Mouse (Mus musculus) ES-Bruce4 (cell line): ENCODE measurements around the gene AC109138.7. TPM values are rescaled to one million over a fixed set of nuclear protein-coding genes. Genes with fewer than 3 reads are reported as not detected.
A peak's percentile ranks its signal among the peaks of the same experiment; 100 is the strongest.

Source experiments
- H3K27ac ChIP-seq: 2 replicates; pipeline ENCODE4 v1.5.1; 2012; ENCODE audit warnings: low read length, inconsistent platforms; ENCODE audit not compliant: insufficient read depth
- H3K27me3 ChIP-seq: 2 replicates; pipeline ENCODE4 v1.6.1; 2012; ENCODE audit warnings: mild to moderate bottlenecking, low read length, inconsistent platforms; ENCODE audit not compliant: control insufficient read depth, poor library complexity, insufficient read depth, severe bottlenecking
- H3K36me3 ChIP-seq: 2 replicates; pipeline ENCODE4 v1.6.1; 2012; ENCODE audit warnings: inconsistent platforms, mild to moderate bottlenecking, low read length, moderate library complexity; ENCODE audit not compliant: control insufficient read depth, poor library complexity, insufficient read depth, severe bottlenecking
- H3K4me1 ChIP-seq: one replicate; pipeline ENCODE4 v1.8.1; 2011; ENCODE audit warnings: low read length; ENCODE audit not compliant: control insufficient read depth, insufficient read depth
- H3K4me3 ChIP-seq: 2 replicates; pipeline ENCODE4 v1.5.1; 2011; ENCODE audit warnings: low read depth, mild to moderate bottlenecking, low read length
- H3K9ac ChIP-seq: 2 replicates; pipeline ENCODE4 v1.6.1; 2012; ENCODE audit warnings: low read depth, mild to moderate bottlenecking, inconsistent platforms; ENCODE audit not compliant: poor library complexity, severe bottlenecking
- H3K9me3 ChIP-seq: replicated peaks from 2 replicates; pipeline ENCODE4 v1.6.1; 2012; ENCODE audit warnings: mild to moderate bottlenecking, low read length, inconsistent platforms; ENCODE audit not compliant: control insufficient read depth, poor library complexity, insufficient read depth, severe bottlenecking
- CTCF ChIP-seq: IDR thresholded peaks from one replicate; pipeline ENCODE4 v1.8.1; 2011; ENCODE audit warnings: low read depth, low read length
- EP300 ChIP-seq: IDR thresholded peaks from 2 replicates; pipeline ENCODE4 v1.6.1; 2011; ENCODE audit warnings: low read depth, low read length; ENCODE audit not compliant: insufficient read depth
- POLR2A ChIP-seq: IDR thresholded peaks from one replicate; pipeline ENCODE4 v1.8.1; 2011; ENCODE audit warnings: low read length; ENCODE audit not compliant: insufficient read depth
- polyA plus RNA-seq: library from polyadenylated mRNA; stranded (reverse); fragments of >200 nt; gene quantifications from 2 replicates; pipeline ENCODE4 v1.2.4, GENCODE M21; 2011; ENCODE audit warnings: low read depth; ENCODE audit not compliant: missing spikeins, insufficient read depth, insufficient read length

AC109138.7 gene
- polyA plus RNA-seq, 1 experiment: not detected

DNA sequence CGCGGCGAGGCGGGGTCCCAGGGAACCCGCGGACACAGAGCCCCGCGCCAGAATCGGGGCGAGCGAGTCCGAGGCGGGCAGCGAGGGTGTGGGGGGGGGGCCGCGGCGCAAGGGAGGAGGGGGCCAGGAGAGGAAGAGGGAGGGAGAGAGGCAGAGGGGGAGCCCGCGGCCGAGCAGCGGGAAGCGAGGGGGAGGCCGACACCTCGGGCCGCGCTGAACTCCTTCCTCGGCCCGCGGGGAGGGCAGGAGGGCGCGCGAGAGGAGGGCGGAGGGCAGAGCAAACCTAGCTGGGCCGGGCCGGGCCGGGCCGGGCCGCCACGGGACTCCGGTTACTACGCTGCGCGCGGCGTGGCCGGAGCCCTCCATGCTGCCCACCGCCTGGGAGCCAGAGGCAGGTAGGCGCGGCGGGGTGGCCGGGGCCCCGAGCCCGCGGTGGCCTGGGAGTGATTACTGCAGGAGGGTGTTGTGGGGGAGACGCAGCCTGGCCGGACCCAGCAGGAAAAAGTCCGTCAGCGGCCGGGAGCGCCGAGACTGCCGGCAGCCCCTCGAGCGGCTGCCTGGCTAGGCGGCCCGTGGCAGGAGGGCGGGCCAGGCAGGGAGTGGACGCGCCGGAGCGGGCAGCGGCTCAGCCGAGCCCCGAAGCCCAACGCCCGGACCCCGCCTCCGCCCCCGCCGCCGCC is 754 bp downstream of the AC109138.7 start:
- no peak for TF ChIP-seq POLR2A
- TF ChIP-seq CTCF: no peak
- TF ChIP-seq EP300: no peak
- Histone ChIP-seq H3K36me3 (no peaks in the 10 kb centered on the region), H3K9me3 (no peaks in the 10 kb centered on the region), H3K27ac (no peak overlapping the region), H3K9ac (peak overlapping the region; percentile 88), H3K4me1 (no peaks in the 10 kb centered on the region), H3K4me3 (peak overlapping the region; percentile 62), H3K27me3 (peaks cover 13% of the 10 kb centered on the region)

DNA sequence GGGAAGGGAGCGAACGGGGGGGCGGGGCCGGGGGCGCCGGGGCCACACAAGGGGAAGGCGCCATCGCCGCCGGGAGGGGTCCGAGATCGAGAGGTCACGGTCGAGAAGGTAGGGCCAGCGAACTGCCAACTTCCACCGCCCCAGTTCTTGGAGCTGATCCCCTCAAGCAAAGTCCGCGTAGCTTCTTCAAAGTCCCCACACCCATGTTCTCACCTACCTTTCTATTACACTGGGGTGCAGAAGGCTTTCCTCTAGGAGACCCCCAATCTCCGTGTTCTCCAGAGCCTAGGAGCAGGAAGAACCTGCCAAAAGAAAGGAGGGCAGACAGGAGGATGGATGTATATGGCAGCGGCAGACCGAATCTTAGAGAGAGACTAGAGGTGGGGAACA is 1.3 kb downstream of the AC109138.7 start:
- no peak overlapping the region for H3K27ac ChIP-seq
- H3K36me3 ChIP-seq: no peaks in the 10 kb centered on the region
- no peaks in the 10 kb centered on the region for H3K4me1 ChIP-seq
- peak overlapping the region; percentile 49 for H3K4me3 ChIP-seq
- H3K9ac ChIP-seq: peak overlapping the region; percentile 88
- no peaks in the 10 kb centered on the region for H3K9me3 ChIP-seq
- no peak for TF ChIP-seq CTCF
- no peak for TF ChIP-seq EP300
- H3K27me3 ChIP-seq: peaks cover 13% of the 10 kb centered on the region

DNA sequence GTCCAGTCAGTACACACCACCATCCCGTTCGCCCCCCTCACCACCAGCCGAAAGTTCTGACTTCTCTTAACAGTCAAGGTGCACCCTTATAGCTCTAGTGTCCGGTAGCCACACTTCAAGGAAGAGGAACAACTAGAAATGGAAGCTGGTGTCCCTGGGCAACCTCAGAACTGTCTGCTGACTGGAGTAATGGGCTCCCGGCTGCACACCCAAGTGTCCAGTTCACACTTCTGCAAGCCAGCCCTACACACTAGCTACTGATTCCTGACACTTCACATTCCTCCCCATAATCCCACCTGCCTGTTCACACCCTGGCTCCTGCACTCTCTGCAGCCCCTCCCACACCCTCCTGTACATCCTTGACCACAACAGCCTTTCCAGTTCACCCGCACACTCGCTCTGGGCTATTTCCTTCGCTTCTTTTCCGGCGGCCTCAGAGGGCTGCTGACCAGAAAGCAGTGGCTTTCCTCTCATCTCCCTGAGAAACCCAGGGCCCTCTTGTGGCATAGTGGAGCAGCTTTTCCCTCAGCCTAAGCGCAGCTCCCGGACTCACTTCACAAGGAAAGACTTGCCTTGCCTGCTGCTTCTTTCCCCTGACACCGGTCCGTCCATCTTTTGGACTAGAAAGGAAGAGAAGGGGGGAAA is 2.0 kb downstream of the AC109138.7 start:
- H3K27ac ChIP-seq: no peak overlapping the region
- TF ChIP-seq POLR2A (no peak), EP300 (no peak), CTCF (no peak)
- H3K9ac ChIP-seq: no peak overlapping the region
- H3K36me3 ChIP-seq: no peaks in the 10 kb centered on the region
- no peaks in the 10 kb centered on the region for H3K4me1 ChIP-seq
- H3K27me3 ChIP-seq: peaks cover 13% of the 10 kb centered on the region
- H3K9me3 ChIP-seq: no peaks in the 10 kb centered on the region
- no peak overlapping the region for H3K4me3 ChIP-seq

DNA sequence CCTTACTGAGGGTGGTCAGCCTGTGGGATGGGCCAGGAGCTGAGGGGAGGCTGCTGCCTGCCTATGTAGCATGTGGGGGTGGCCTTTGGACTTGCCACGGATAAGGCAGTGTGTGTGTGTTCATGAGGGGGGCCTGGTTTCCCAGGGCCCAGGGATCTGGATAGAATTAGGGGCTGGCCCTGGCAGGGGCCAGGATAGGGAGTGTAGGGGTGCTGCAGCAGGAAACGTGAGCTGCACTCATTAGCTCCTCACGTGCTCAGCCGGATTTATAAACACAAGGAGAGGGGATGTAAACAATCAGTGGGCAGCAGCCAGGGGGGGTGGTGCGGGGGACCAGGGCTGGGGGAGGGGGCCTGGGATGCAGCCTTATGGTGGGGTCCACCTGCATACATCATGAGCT is 3.0 kb downstream of the AC109138.7 start:
- Histone ChIP-seq H3K4me3 (no peak overlapping the region), H3K36me3 (no peaks in the 10 kb centered on the region), H3K9me3 (no peaks in the 10 kb centered on the region), H3K27ac (no peak overlapping the region), H3K27me3 (peaks cover 13% of the 10 kb centered on the region), H3K4me1 (no peaks in the 10 kb centered on the region), H3K9ac (no peak overlapping the region)
- TF ChIP-seq EP300: no peak
- no peak for TF ChIP-seq POLR2A
- TF ChIP-seq CTCF: no peak

DNA sequence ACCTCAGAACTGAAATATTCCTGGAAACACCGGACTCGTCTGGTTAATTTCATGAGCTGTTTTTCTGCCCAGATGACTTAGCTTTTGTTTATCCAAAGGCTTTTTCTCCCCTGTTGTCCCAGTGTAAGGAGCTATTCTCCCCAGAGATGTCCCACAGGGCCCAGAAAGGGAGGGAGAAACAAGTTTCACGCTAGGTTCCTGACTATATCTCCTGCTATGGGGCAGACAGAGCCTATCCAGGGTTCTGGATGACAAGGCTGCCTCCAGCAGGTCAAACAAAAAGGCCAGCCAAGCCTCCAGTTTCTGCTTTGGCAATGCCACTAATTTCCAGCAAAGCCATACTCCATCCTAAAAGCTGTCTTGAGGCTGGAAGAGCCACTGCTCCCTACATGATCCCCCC is 3.7 kb downstream of the AC109138.7 start:
- Histone ChIP-seq H3K36me3 (no peaks in the 10 kb centered on the region), H3K4me3 (no peak overlapping the region), H3K4me1 (no peaks in the 10 kb centered on the region), H3K9ac (no peak overlapping the region), H3K9me3 (no peaks in the 10 kb centered on the region), H3K27ac (no peak overlapping the region), H3K27me3 (peaks cover 13% of the 10 kb centered on the region)
- TF ChIP-seq POLR2A (no peak), EP300 (no peak), CTCF (no peak)

DNA sequence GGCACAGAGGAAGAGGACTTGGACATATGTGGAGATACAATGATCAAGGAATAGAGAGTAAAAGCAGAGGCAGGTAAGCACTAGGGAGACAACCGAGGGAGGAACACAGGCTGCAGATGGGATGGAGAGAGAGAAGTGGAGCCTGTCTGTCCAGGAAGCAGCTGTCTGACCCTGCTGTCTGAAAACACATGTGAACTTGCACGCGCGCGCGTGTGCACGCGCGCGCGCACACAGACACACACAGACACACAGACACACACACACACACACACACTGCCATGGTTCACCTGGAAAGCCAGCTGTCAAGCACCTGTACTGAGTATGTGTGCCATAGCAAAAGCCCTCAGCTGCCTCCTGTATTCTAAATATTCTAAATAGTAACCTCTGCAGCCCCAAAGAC is 4.1 kb downstream of the AC109138.7 start:
- Histone ChIP-seq H3K27ac (no peak overlapping the region), H3K9me3 (no peaks in the 10 kb centered on the region), H3K9ac (no peak overlapping the region), H3K36me3 (no peaks in the 10 kb centered on the region), H3K4me1 (no peaks in the 10 kb centered on the region), H3K4me3 (no peak overlapping the region), H3K27me3 (peaks cover 13% of the 10 kb centered on the region)
- TF ChIP-seq POLR2A (no peak), EP300 (no peak), CTCF (no peak)
